Mouse (Mus musculus): ENCODE data around the gene Sh3glb1. TPM values are rescaled to one million over a fixed set of nuclear protein-coding genes. Genes with fewer than 3 reads are reported as not detected.

Sh3glb1 gene
- polyA plus RNA-seq, 1 experiment from 2014 or later, result 95.4 TPM

- Histone ChIP-seq H3K36me3 (ENCODE audit: control insufficient read depth, insufficient read depth, low read length) (no peaks in the 10 kb centered on the region), H3K4me3 (ENCODE audit: low read length) (no peak overlapping the region), H3K27ac (ENCODE audit: low read depth, low read length) (no peak overlapping the region), H3K4me1 (ENCODE audit: control insufficient read depth, insufficient read depth, low read depth, low read length) (no peaks in the 10 kb centered on the region), H3K27me3 (replicated peaks; ENCODE audit: control insufficient read depth, insufficient read depth, low read length) (no peaks in the 10 kb centered on the region), H3K9me3 (ENCODE audit: control insufficient read depth, low read length) (no peaks in the 10 kb centered on the region), H3K9ac (ENCODE audit: low read depth, low read length) (no peak overlapping the region), H3K4me2 (ENCODE audit: low read length) (no peak overlapping the region)
- ATAC-seq, result peak; percentile 89
- WGBS, result 17% methylated on average over 2 of the region's 2 CpGs
Measured at GRCm38 (mm10) chr3:144643301-144643871, 76.7 kb downstream of the Sh3glb1 start.

DNA sequence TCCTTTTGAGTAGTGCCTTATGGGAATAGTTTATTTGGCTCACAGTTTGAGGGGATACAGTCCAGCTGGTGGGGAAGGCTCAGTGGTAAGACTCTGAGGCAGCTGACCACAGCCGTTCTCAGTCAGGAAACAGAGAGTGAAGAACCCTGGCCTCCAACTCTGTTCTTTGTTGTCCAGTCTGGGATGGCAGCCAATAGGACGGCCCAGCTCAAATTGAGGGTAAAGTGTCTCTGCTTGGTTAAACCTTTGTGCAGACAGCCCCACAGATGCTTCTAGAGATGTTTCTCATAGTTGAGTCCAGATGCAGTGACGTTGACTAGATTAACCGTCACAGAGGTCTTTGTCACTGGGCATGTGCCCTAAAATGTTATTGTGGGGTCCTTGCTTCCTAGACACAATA is 78.0 kb downstream of the Sh3glb1 start:
- no peak overlapping the region for H3K4me3 ChIP-seq (ENCODE audit: low read length)
- WGBS, result 83% methylated on average over 4 of the region's 4 CpGs

GRCm38 (mm10) chr3:144640033-144640432 is 80.1 kb downstream of the Sh3glb1 start:
- no peaks in the 10 kb centered on the region for H3K9me3 ChIP-seq (ENCODE audit: control insufficient read depth, low read length)
- H3K36me3 ChIP-seq (ENCODE audit: control insufficient read depth, insufficient read depth, low read length), result no peaks in the 10 kb centered on the region
- H3K4me1 ChIP-seq (ENCODE audit: control insufficient read depth, insufficient read depth, low read depth, low read length), result no peaks in the 10 kb centered on the region
- H3K9ac ChIP-seq (ENCODE audit: low read depth, low read length), result no peak overlapping the region
- H3K4me2 ChIP-seq (ENCODE audit: low read length), result no peak overlapping the region
- H3K27me3 ChIP-seq (replicated peaks; ENCODE audit: control insufficient read depth, insufficient read depth, low read length), result no peaks in the 10 kb centered on the region
- no peak for ATAC-seq
- H3K27ac ChIP-seq (ENCODE audit: low read depth, low read length), result no peak overlapping the region
- H3K4me3 ChIP-seq (ENCODE audit: low read length), result no peak overlapping the region

More for the DNA sequence above, 78.0 kb downstream of the Sh3glb1 start:
- H3K9ac ChIP-seq (ENCODE audit: low read depth, low read length), result no peak overlapping the region
- no peak for ATAC-seq
- H3K27ac ChIP-seq (ENCODE audit: low read depth, low read length), result no peak overlapping the region
- H3K9me3 ChIP-seq (ENCODE audit: control insufficient read depth, low read length), result no peaks in the 10 kb centered on the region
- H3K4me2 ChIP-seq (ENCODE audit: low read length), result no peak overlapping the region
- H3K36me3 ChIP-seq (ENCODE audit: control insufficient read depth, insufficient read depth, low read length), result no peaks in the 10 kb centered on the region
- no peaks in the 10 kb centered on the region for H3K4me1 ChIP-seq (ENCODE audit: control insufficient read depth, insufficient read depth, low read depth, low read length)
- H3K27me3 ChIP-seq (replicated peaks; ENCODE audit: control insufficient read depth, insufficient read depth, low read length), result no peaks in the 10 kb centered on the region

- ATAC-seq, result no peak
- no peak overlapping the region for H3K4me3 ChIP-seq (ENCODE audit: low read length)
- H3K4me1 ChIP-seq (ENCODE audit: control insufficient read depth, insufficient read depth, low read depth, low read length), result no peaks in the 10 kb centered on the region
- no peaks in the 10 kb centered on the region for H3K9me3 ChIP-seq (ENCODE audit: control insufficient read depth, low read length)
- no peak overlapping the region for H3K4me2 ChIP-seq (ENCODE audit: low read length)
- 82% methylated on average over 3 of the region's 3 CpGs for WGBS
- H3K27me3 ChIP-seq (replicated peaks; ENCODE audit: control insufficient read depth, insufficient read depth, low read length), result no peaks in the 10 kb centered on the region
- no peak overlapping the region for H3K27ac ChIP-seq (ENCODE audit: low read depth, low read length)
- no peak overlapping the region for H3K9ac ChIP-seq (ENCODE audit: low read depth, low read length)
- no peaks in the 10 kb centered on the region for H3K36me3 ChIP-seq (ENCODE audit: control insufficient read depth, insufficient read depth, low read length)
Measured at GRCm38 (mm10) chr3:144639387-144639786, 80.7 kb downstream of the Sh3glb1 start.

DNA sequence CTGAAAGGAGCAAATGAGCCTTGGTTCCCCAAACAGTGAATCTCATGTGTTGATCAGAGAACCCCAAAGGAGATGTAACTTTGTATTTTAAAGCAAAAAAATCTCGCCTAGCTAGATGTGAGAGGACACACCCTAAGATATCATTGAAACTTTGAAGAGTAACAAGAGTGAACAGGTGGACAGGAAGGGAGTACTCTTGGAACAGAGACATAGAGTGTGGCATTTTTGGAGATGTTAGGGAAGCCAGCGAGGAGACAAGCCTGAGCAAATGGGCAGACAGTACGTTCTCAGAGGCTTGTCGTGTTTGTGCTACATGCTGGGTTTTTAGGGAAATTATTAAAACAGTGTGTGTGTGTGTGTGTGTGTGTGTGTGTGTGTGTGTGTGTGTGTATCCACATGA is 82.0 kb downstream of the Sh3glb1 start:
- Histone ChIP-seq H3K36me3 (ENCODE audit: control insufficient read depth, insufficient read depth, low read length) (no peaks in the 10 kb centered on the region), H3K9ac (ENCODE audit: low read depth, low read length) (no peak overlapping the region), H3K9me3 (ENCODE audit: control insufficient read depth, low read length) (no peaks in the 10 kb centered on the region), H3K4me2 (ENCODE audit: low read length) (no peak overlapping the region), H3K27ac (ENCODE audit: low read depth, low read length) (no peak overlapping the region), H3K4me1 (ENCODE audit: control insufficient read depth, insufficient read depth, low read depth, low read length) (no peaks in the 10 kb centered on the region), H3K27me3 (replicated peaks; ENCODE audit: control insufficient read depth, insufficient read depth, low read length) (no peaks in the 10 kb centered on the region), H3K4me3 (ENCODE audit: low read length) (no peak overlapping the region)
- ATAC-seq, result no peak
- WGBS, result 92% methylated on average over 4 of the region's 4 CpGs

GRCm38 (mm10) chr3:144635236-144635635 is 84.9 kb downstream of the Sh3glb1 start:
- H3K36me3 ChIP-seq (ENCODE audit: control insufficient read depth, insufficient read depth, low read length), result no peaks in the 10 kb centered on the region
- no peaks in the 10 kb centered on the region for H3K4me1 ChIP-seq (ENCODE audit: control insufficient read depth, insufficient read depth, low read depth, low read length)
- H3K27ac ChIP-seq (ENCODE audit: low read depth, low read length), result no peak overlapping the region
- H3K4me2 ChIP-seq (ENCODE audit: low read length), result no peak overlapping the region
- ATAC-seq, result no peak
- 92% methylated on average over 5 of the region's 5 CpGs for WGBS
- H3K4me3 ChIP-seq (ENCODE audit: low read length), result no peak overlapping the region
- no peak overlapping the region for H3K9ac ChIP-seq (ENCODE audit: low read depth, low read length)
- no peaks in the 10 kb centered on the region for H3K9me3 ChIP-seq (ENCODE audit: control insufficient read depth, low read length)
- no peaks in the 10 kb centered on the region for H3K27me3 ChIP-seq (replicated peaks; ENCODE audit: control insufficient read depth, insufficient read depth, low read length)

Other genes starting within 250 kb of the Sh3glb1 start
- gene Hs2st1, start 150.2 kb downstream of the Sh3glb1 start, polyA plus RNA-seq (2015; fragmentation: Nextera tagmentation; extraction: Ambion mirVana), result 12.1 and 12.3 TPM in 2 replicates
- gene Selenof, start 150.0 kb downstream of the Sh3glb1 start, polyA plus RNA-seq (2015; fragmentation: Nextera tagmentation; extraction: Ambion mirVana), result 574 and 619 TPM in 2 replicates
- 0.26 and 0.31 TPM in 2 replicates for gene Clca3a1, start 40.6 kb upstream of the Sh3glb1 start, polyA plus RNA-seq (2015; fragmentation: Nextera tagmentation; extraction: Ambion mirVana)
- gene Clca3a2, start 99.2 kb upstream of the Sh3glb1 start, polyA plus RNA-seq (2015; fragmentation: Nextera tagmentation; extraction: Ambion mirVana), result 0.04 TPM in 1 of 2 replicates, not detected in the other
- gene Clca3b, start 129.0 kb upstream of the Sh3glb1 start, polyA plus RNA-seq (2015; fragmentation: Nextera tagmentation; extraction: Ambion mirVana), result not detected in 2 replicates
- gene Clca4b, start 212.2 kb upstream of the Sh3glb1 start, polyA plus RNA-seq (2015; fragmentation: Nextera tagmentation; extraction: Ambion mirVana), result not detected in 2 replicates

Measured in hindbrain, embryonic 16.5 days (tissue).